ENCODE assay signal across 26 mouse cellular contexts in genomic region chr2:3281311-3281710, GRCm38 (mm10). TPM values are rescaled to one million over a fixed set of nuclear protein-coding genes. Genes with fewer than 3 reads are reported as not detected.
"Had no signal": no experiment of that assay in that cellular context is flagged by ENCODE, and none has a peak within 500 bp of the region (broad histone marks: within the 10 kb centered on the region; RNA-seq: fewer than 3 reads in every experiment).

No protein-coding gene starts in this region.

- H3K9me3 ChIP-seq: heart, embryonic 10.5 days; heart, embryonic 12.5 days; hindbrain, embryonic 10.5 days; hindbrain, embryonic 12.5 days; intestine, embryonic 15.5 days; limb, embryonic 12.5 days; limb, embryonic 15.5 days; liver, embryonic 12.5 days had no signal

- ATAC-seq: forebrain, postnatal 0 days; hindbrain, embryonic 16.5 days; inflammation-experienced regulatory T-cells, adult 6 months; intestine, embryonic 15.5 days; intestine, postnatal 0 days; liver, embryonic 12.5 days had no signal

- H3K4me2 ChIP-seq: heart, embryonic 12.5 days; hindbrain, embryonic 12.5 days; hindbrain, embryonic 14.5 days; intestine, embryonic 15.5 days; limb, embryonic 12.5 days; limb, embryonic 15.5 days; liver, embryonic 12.5 days had no signal

- H3K36me3 ChIP-seq: heart, embryonic 10.5 days; heart, embryonic 12.5 days; hindbrain, embryonic 10.5 days; hindbrain, embryonic 12.5 days; intestine, embryonic 15.5 days; limb, embryonic 12.5 days; limb, embryonic 15.5 days; liver, embryonic 12.5 days had no signal

- H3K4me3 ChIP-seq: heart, adult 2 months; heart, embryonic 10.5 days; heart, embryonic 12.5 days; hindbrain, embryonic 10.5 days; hindbrain, embryonic 12.5 days; intestine, embryonic 15.5 days; layer of hippocampus, adult 2 months; limb, embryonic 12.5 days; limb, embryonic 15.5 days; liver, embryonic 12.5 days had no signal

- H3K27ac ChIP-seq: heart, adult 2 months; heart, embryonic 10.5 days; hindbrain, embryonic 10.5 days; hindbrain, embryonic 12.5 days; hindbrain, embryonic 14.5 days; intestine, embryonic 15.5 days; layer of hippocampus, adult 2 months; limb, embryonic 12.5 days; limb, embryonic 15.5 days; liver, embryonic 12.5 days; liver, embryonic 14.5 days had no signal

- H3K9ac ChIP-seq: forebrain, postnatal 0 days; heart, embryonic 12.5 days; hindbrain, embryonic 12.5 days; hindbrain, embryonic 14.5 days; intestine, embryonic 15.5 days; limb, embryonic 12.5 days; limb, embryonic 15.5 days; liver, embryonic 12.5 days; liver, embryonic 14.5 days had no signal

- DNase-seq: forebrain, postnatal 0 days; heart, adult 2 months; heart, postnatal 10 days; heart, postnatal 4 days; kidney, adult 18-20 months; kidney, adult 8-10 months; kidney, postnatal 10 days; kidney, postnatal 25 days; kidney, postnatal 4 days; left cerebral cortex, postnatal 4 days had no signal

- H3K27me3 ChIP-seq: heart, embryonic 12.5 days; hindbrain, embryonic 12.5 days; intestine, embryonic 15.5 days; limb, embryonic 12.5 days; limb, embryonic 15.5 days; liver, embryonic 12.5 days had no signal

RNA-seq across cellular contexts. Expression of gene Acbd7, which starts 54.7 kb away (rescaled TPM):
- total RNA-seq: forebrain, postnatal 0 days; granulocyte monocyte progenitor cell, adult 5-6 weeks; heart, postnatal 10 days; liver, adult 2 months had no signal
- polyA plus RNA-seq: heart, adult 2 months; hindbrain, embryonic 10.5 days; inflammation-experienced regulatory T-cells, adult 6 months; limb, embryonic 12.5 days; liver, adult 2 months had no signal
